Mouse (Mus musculus) c-Kit-positive CD71-negative TER-119-negative erythroid progenitor cells, embryonic 14.5 days (primary cell): ENCODE results near the gene Cwc25.
"Not testable (repeated sequence)": the region's sequence is repeated elsewhere in the genome, so short reads cannot be mapped to it uniquely, and the experiment has no call there.

Source experiments
- DNase-seq: peaks from one replicate; pipeline ENCODE4 v3.0.0-alpha.2; 2013; ENCODE audit warnings: low read depth

Gene Cwc25

GRCm38 (mm10) chr11:97723709-97724108, 42.6 kb downstream of the Cwc25 start:
- no peak for DNase-seq

- no peak for DNase-seq
These were observed 45.0 kb downstream of the Cwc25 start for GRCm38 (mm10) chr11:97721338-97721737.

- no peak for DNase-seq
These were observed 47.3 kb downstream of the Cwc25 start for GRCm38 (mm10) chr11:97719041-97719440.

- DNase-seq: no peak
These were observed 48.0 kb downstream of the Cwc25 start for GRCm38 (mm10) chr11:97718281-97718860.

GRCm38 (mm10) chr11:97717369-97718280, 48.7 kb downstream of the Cwc25 start:
- DNase-seq: no peak

GRCm38 (mm10) chr11:97716021-97716420, 50.3 kb downstream of the Cwc25 start:
- no peak for DNase-seq

GRCm38 (mm10) chr11:97714784-97715760, 51.3 kb downstream of the Cwc25 start:
- DNase-seq: peak; percentile 14

- no peak for DNase-seq
These were observed 52.0 kb downstream of the Cwc25 start for GRCm38 (mm10) chr11:97714356-97714755.

- no peak for DNase-seq
These were observed 52.5 kb downstream of the Cwc25 start for GRCm38 (mm10) chr11:97713896-97714295.

- DNase-seq: no peak
These were observed 54.1 kb downstream of the Cwc25 start for GRCm38 (mm10) chr11:97712286-97712685.

- no peak for DNase-seq
These were observed 55.0 kb downstream of the Cwc25 start for GRCm38 (mm10) chr11:97711200-97711900.

- not testable (repeated sequence) for DNase-seq
These were observed 56.3 kb downstream of the Cwc25 start for GRCm38 (mm10) chr11:97710067-97710466.

GRCm38 (mm10) chr11:97703039-97703826, 63.1 kb downstream of the Cwc25 start, which contains the start of gene Psmb3:
Psmb3 (plus strand) TSS chr11:97703399.
- DNase-seq: peak; percentile 100

- peak; percentile 82 for DNase-seq
These were observed 64.0 kb downstream of the Cwc25 start for GRCm38 (mm10) chr11:97702393-97702745.

GRCm38 (mm10) chr11:97701581-97702392, 64.6 kb downstream of the Cwc25 start:
- no peak for DNase-seq

- DNase-seq: no peak
These were observed 65.4 kb downstream of the Cwc25 start for GRCm38 (mm10) chr11:97700746-97701580.

GRCm38 (mm10) chr11:97700003-97700745, 66.2 kb downstream of the Cwc25 start, which contains the start of gene Pcgf2:
Pcgf2 (minus strand) TSS chr11:97700497.
- no peak for DNase-seq

GRCm38 (mm10) chr11:97699626-97700002, 66.7 kb downstream of the Cwc25 start:
- no peak for DNase-seq
